Mouse (Mus musculus): ENCODE measurements around the gene Pigf.

- TF ChIP-seq CTCF (conservative IDR thresholded peaks at IDR 0.05; ENCODE audit: low read length) (no peak), POU5F1 (IDR thresholded peaks at IDR 0.05; ENCODE audit: borderline replicate concordance, low read length) (no peak), NANOG (IDR thresholded peaks at IDR 0.05; ENCODE audit: borderline replicate concordance, low read length) (no peak)
Observed at GRCm38 (mm10) chr17:86948801-86949200, 76.4 kb downstream of the Pigf start.
